Mouse (Mus musculus): ENCODE data around the gene Map2k1.

DNA sequence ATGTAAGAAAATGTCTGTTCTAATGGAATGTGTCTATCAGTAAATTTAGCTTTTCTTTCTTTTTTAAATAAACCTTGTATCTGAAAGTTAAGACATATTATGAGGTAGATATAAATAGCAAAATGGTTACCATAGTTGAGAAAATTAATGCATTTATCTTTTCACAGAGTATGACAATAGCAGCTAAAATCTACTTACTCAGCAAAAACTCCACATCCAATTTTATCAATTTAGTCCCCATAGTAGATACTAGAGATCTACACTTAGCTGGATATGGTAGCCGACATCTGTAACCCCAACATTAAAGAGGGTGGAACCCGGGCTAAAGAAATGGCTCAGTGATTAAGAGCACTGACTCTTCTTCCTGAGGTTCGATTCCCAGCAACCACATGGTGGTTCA is 2.8 kb upstream of the Map2k1 start:
- TF ChIP-seq TAL1 (IDR thresholded peaks at IDR 0.05; ENCODE audit: low read length) (no peak), GATA1 (IDR thresholded peaks at IDR 0.05; ENCODE audit: low read length) (no peak)
